Mouse (Mus musculus): ENCODE measurements around the gene Gm20388.
A peak's percentile ranks its signal among the peaks of the same experiment; 100 is the strongest.

- no peak for TF ChIP-seq CTCF (conservative IDR thresholded peaks at IDR 0.05; ENCODE audit: insufficient read depth, insufficient read length, low read depth, low read length)
- TF ChIP-seq POLR2A (IDR thresholded peaks at IDR 0.05; ENCODE audit: low read depth, low read length) = peak; percentile 29
Measured at GRCm38 (mm10) chr8:123477737-123478258, 3567.2 kb downstream of the Gm20388 start, which contains the start of gene Afg3l1.

Data from kidney, adult 2 months (tissue).